In the genomic region with DNA sequence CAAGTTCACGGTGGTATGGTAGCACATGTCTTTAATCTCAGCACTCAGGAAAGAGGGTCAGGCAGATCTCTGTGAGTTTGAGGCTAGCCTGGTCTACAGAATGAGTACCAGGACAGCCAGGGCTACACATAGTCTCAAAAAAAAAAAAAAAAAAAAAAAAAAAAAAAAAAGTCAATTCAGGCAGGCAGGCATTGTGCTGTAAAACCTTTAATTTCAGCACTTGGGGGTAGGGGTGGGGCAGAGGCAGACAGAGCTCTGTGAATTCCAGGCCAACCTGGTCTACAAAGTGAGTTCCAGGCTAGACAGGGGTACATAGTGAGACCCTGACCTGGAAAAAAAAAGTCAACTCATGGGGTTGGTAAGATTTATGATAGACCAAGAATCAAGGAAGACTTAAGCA, we compare ENCODE assay signal across 10 mouse cellular contexts. TPM values are rescaled to one million over a fixed set of nuclear protein-coding genes. Genes with fewer than 3 reads are reported as not detected.
DNase-seq lines count a peak whose midpoint lies in the region; ATAC-seq and TF ChIP-seq lines count a peak whose summit lies in the region.
"Had no signal": no experiment of that assay in that cellular context is flagged by ENCODE, and none has a peak within 500 bp of the region (broad histone marks: within the 10 kb centered on the region; RNA-seq: fewer than 3 reads in every experiment).

No protein-coding gene starts in this region.

- H3K27me3 ChIP-seq in kidney, embryonic 14.5 days (ENCODE audit: control insufficient read depth, insufficient read depth, low read length): no peaks in the 10 kb centered on the region
- no peaks in the 10 kb centered on the region for H3K27me3 ChIP-seq in embryonic facial prominence, embryonic 12.5 days
- H3K27me3 ChIP-seq in hindbrain, embryonic 14.5 days (ENCODE audit: control insufficient read depth, insufficient read depth, low read length): no peaks in the 10 kb centered on the region
- H3K27me3 ChIP-seq in myocyte (ENCODE audit: control insufficient read depth, insufficient read depth, insufficient read length): no peaks in the 10 kb centered on the region

- 93% methylated on average over 1 of the region's 1 CpGs for WGBS in kidney, embryonic 14.5 days
- WGBS in embryonic facial prominence, embryonic 12.5 days: 79% methylated on average over 1 of the region's 1 CpGs
- WGBS in hindbrain, embryonic 14.5 days: 84% methylated on average over 1 of the region's 1 CpGs

- H3K4me2 ChIP-seq in kidney, embryonic 14.5 days (replicated peaks; ENCODE audit: low read depth, low read length): no peak overlapping the region
- H3K4me2 ChIP-seq in embryonic facial prominence, embryonic 12.5 days (replicated peaks): no peak overlapping the region
- H3K4me2 ChIP-seq in hindbrain, embryonic 14.5 days (replicated peaks): no peak overlapping the region
- peak overlapping the region; percentile 58 for H3K4me2 ChIP-seq in myocyte (ENCODE audit: low read depth)

- no peak overlapping the region for H3K27ac ChIP-seq in kidney, embryonic 14.5 days (ENCODE audit: low read depth, low read length)
- H3K27ac ChIP-seq in embryonic facial prominence, embryonic 12.5 days: peak overlapping the region; percentile 51; the same call in 1 of the 2 replicates
- H3K27ac ChIP-seq in hindbrain, embryonic 14.5 days: peak overlapping the region; percentile 6; the same call in 1 of the 2 replicates

- H3K36me3 ChIP-seq in kidney, embryonic 14.5 days (ENCODE audit: control insufficient read depth, insufficient read depth, low read length): no peaks in the 10 kb centered on the region
- no peaks in the 10 kb centered on the region for H3K36me3 ChIP-seq in embryonic facial prominence, embryonic 12.5 days
- no peaks in the 10 kb centered on the region for H3K36me3 ChIP-seq in hindbrain, embryonic 14.5 days (replicated peaks; ENCODE audit: control insufficient read depth, insufficient read depth)
- H3K36me3 ChIP-seq in myocyte (ENCODE audit: control insufficient read depth, insufficient read depth): no peaks in the 10 kb centered on the region

- no peak overlapping the region for H3K4me3 ChIP-seq in kidney, embryonic 14.5 days (ENCODE audit: low read length)
- no peak overlapping the region for H3K4me3 ChIP-seq in embryonic facial prominence, embryonic 12.5 days
- H3K4me3 ChIP-seq in hindbrain, embryonic 14.5 days (replicated peaks; ENCODE audit: low read length): no peak overlapping the region
- no peak overlapping the region for H3K4me3 ChIP-seq in myocyte

- H3K4me1 ChIP-seq in kidney, embryonic 14.5 days (ENCODE audit: control insufficient read depth, insufficient read depth, low read length): 0 out of 2 replicates have a peak, but pooled peaks cover 8% of the 10 kb centered on the region
- H3K4me1 ChIP-seq in embryonic facial prominence, embryonic 12.5 days: peaks cover 9% of the 10 kb centered on the region; the same call in 1 of the 2 replicates
- H3K4me1 ChIP-seq in hindbrain, embryonic 14.5 days (replicated peaks; ENCODE audit: control insufficient read depth, insufficient read depth, low read length): peaks cover 18% of the 10 kb centered on the region

- H3K9ac ChIP-seq in kidney, embryonic 14.5 days (ENCODE audit: low read depth, low read length): no peak overlapping the region
- H3K9ac ChIP-seq in embryonic facial prominence, embryonic 12.5 days: no peak overlapping the region
- H3K9ac ChIP-seq in hindbrain, embryonic 14.5 days: no peak overlapping the region
- H3K9ac ChIP-seq: liver, postnatal 0 days had no signal

- no peak overlapping the region for H3ac ChIP-seq in myocyte (ENCODE audit: control insufficient read depth, insufficient read length)

- H3K9me3 ChIP-seq in kidney, embryonic 14.5 days (ENCODE audit: control insufficient read depth, low read length): no peaks in the 10 kb centered on the region
- no peaks in the 10 kb centered on the region for H3K9me3 ChIP-seq in embryonic facial prominence, embryonic 12.5 days
- no peaks in the 10 kb centered on the region for H3K9me3 ChIP-seq in hindbrain, embryonic 14.5 days (ENCODE audit: control insufficient read depth, low read length)

- no peaks in the 10 kb centered on the region for H3K79me2 ChIP-seq in myocyte (ENCODE audit: control insufficient read depth, insufficient read depth)

- no peak for DNase-seq in kidney, adult 8-10 months
- no peak for DNase-seq in hindbrain, embryonic 14.5 days (ENCODE audit: low spot score)
- no peak for DNase-seq in frontal cortex, postnatal 25 days (ENCODE audit: low spot score in 2 of 2)
- DNase-seq: cerebellum, adult 8-10 months; liver, postnatal 0 days had no signal

- TF ChIP-seq POLR2A in myocyte (IDR thresholded peaks at IDR 0.05; ENCODE audit: insufficient read length, low read depth): no peak

- ATAC-seq in kidney, embryonic 14.5 days (ENCODE audit: low FRiP score, low TSS enrichment): peak; percentile 42; the same call in 1 of the 2 replicates
- ATAC-seq in embryonic facial prominence, embryonic 12.5 days (ENCODE audit: insufficient number of reproducible peaks, insufficient read depth, low FRiP score, low TSS enrichment): no peak
- 0 out of 2 replicates have a peak, but pooled peaks have one; percentile 2 for ATAC-seq in hindbrain, embryonic 14.5 days (ENCODE audit: low FRiP score)
- no peak for ATAC-seq in frontal cortex, adult (ENCODE audit: low TSS enrichment)
- no peak for ATAC-seq in erythroblast, adult 5-6 weeks (replicated peaks; ENCODE audit: low FRiP score, poor library complexity, severe bottlenecking)
- ATAC-seq: liver, postnatal 0 days had no signal

TF ChIP-seq in myocyte, 11 proteins besides CTCF, POLR2A, EP300 and RAD21:
- no peak for TF ChIP-seq REST (IDR thresholded peaks at IDR 0.05; ENCODE audit: insufficient read depth, insufficient read length)
- no peak for TF ChIP-seq E2F4 (IDR thresholded peaks at IDR 0.05; ENCODE audit: insufficient read depth)
- TF ChIP-seq SRF (IDR thresholded peaks at IDR 0.05; ENCODE audit: control insufficient read depth, insufficient read length, low read depth): no peak

RNA-seq across cellular contexts. Expression of gene Stxbp3, which starts 17.4 kb away (rescaled TPM):
- 27.5 and 32.1 TPM in 2 replicates for polyA plus RNA-seq in kidney, embryonic 14.5 days (2014; fragmentation: Nextera tagmentation; extraction: Ambion mirVana)
- polyA plus RNA-seq in embryonic facial prominence, embryonic 12.5 days (2016; fragmentation: Nextera tagmentation; extraction: Ambion mirVana): 29.3 and 31.2 TPM in 2 replicates
- 14.5 and 17.9 TPM in 2 replicates for polyA plus RNA-seq in hindbrain, embryonic 14.5 days (2014; fragmentation: Nextera tagmentation; extraction: Ambion mirVana)
- polyA plus RNA-seq in myocyte (2012; fragmentation: generic; extraction: Trizol): 11.9 TPM
- 15.8 and 25.7 TPM in 2 replicates for total RNA-seq in erythroblast, adult 5-6 weeks (2015; ENCODE audit: low replicate concordance)
- 16.0 and 21.0 TPM in 2 replicates for total RNA-seq in erythroblast, adult 5-6 weeks (2017; ENCODE audit: low replicate concordance)

RNA-seq across cellular contexts. Expression of gene Fndc7, which starts 32.1 kb away (rescaled TPM):
- not detected in 2 replicates for polyA plus RNA-seq in kidney, embryonic 14.5 days (2014; fragmentation: Nextera tagmentation; extraction: Ambion mirVana)
- polyA plus RNA-seq in embryonic facial prominence, embryonic 12.5 days (2016; fragmentation: Nextera tagmentation; extraction: Ambion mirVana): 0.14 and 0.17 TPM in 2 replicates
- polyA plus RNA-seq in hindbrain, embryonic 14.5 days (2014; fragmentation: Nextera tagmentation; extraction: Ambion mirVana): not detected in 2 replicates
- 0.26 TPM for polyA plus RNA-seq in myocyte (2012; fragmentation: generic; extraction: Trizol)
- not detected in 2 replicates for total RNA-seq in erythroblast, adult 5-6 weeks (2015; ENCODE audit: low replicate concordance)
- 0.14 and 1.4 TPM in 2 replicates for total RNA-seq in erythroblast, adult 5-6 weeks (2017; ENCODE audit: low replicate concordance)

RNA-seq across cellular contexts. Expression of gene Prpf38b, which starts 53.8 kb away (rescaled TPM):
- polyA plus RNA-seq in kidney, embryonic 14.5 days (2014; fragmentation: Nextera tagmentation; extraction: Ambion mirVana): 58.3 and 73.7 TPM in 2 replicates
- polyA plus RNA-seq in embryonic facial prominence, embryonic 12.5 days (2016; fragmentation: Nextera tagmentation; extraction: Ambion mirVana): 82.3 and 91.7 TPM in 2 replicates
- 38.1 and 41.8 TPM in 2 replicates for polyA plus RNA-seq in hindbrain, embryonic 14.5 days (2014; fragmentation: Nextera tagmentation; extraction: Ambion mirVana)
- polyA plus RNA-seq in myocyte (2012; fragmentation: generic; extraction: Trizol): 19.0 TPM
- total RNA-seq in erythroblast, adult 5-6 weeks (2015; ENCODE audit: low replicate concordance): 51.4 and 52.3 TPM in 2 replicates
- total RNA-seq in erythroblast, adult 5-6 weeks (2017; ENCODE audit: low replicate concordance): 128 and 134 TPM in 2 replicates

Comparison
In these comparisons a context has a peak if more than half of its experiments do, and no peak if none do; other contexts are left out.
1. ATAC-seq: peak in kidney, embryonic 14.5 days (single experiment) and hindbrain, embryonic 14.5 days (single experiment); none in embryonic facial prominence, embryonic 12.5 days (single experiment), frontal cortex, adult (single experiment) and erythroblast, adult 5-6 weeks (single experiment).